Mouse (Mus musculus): ENCODE data around the gene Gal3st1. TPM values are rescaled to one million over a fixed set of nuclear protein-coding genes. Genes with fewer than 3 reads are reported as not detected.

The Gal3st1 gene
- polyA plus RNA-seq, 1 experiment from 2014 or later = 1.5 TPM

GRCm38 (mm10) chr11:4035916-4036315, 52.5 kb downstream of the Gal3st1 start:
- H3K9ac ChIP-seq (replicated peaks) = no peak overlapping the region
- H3K4me3 ChIP-seq = no peak overlapping the region
- no peaks in the 10 kb centered on the region for H3K9me3 ChIP-seq
- H3K4me2 ChIP-seq (replicated peaks) = no peak overlapping the region
- no peaks in the 10 kb centered on the region for H3K4me1 ChIP-seq
- no peak for ATAC-seq (replicated peaks)
- no peaks in the 10 kb centered on the region for H3K36me3 ChIP-seq
- 96% methylated on average over 6 of the region's 6 CpGs for WGBS
- H3K27ac ChIP-seq (replicated peaks) = no peak overlapping the region
- 0 out of 2 replicates have a peak, but pooled peaks cover 3% of the 10 kb centered on the region for H3K27me3 ChIP-seq

- no peak overlapping the region for H3K9ac ChIP-seq (replicated peaks)
- no peaks in the 10 kb centered on the region for H3K36me3 ChIP-seq
- no peaks in the 10 kb centered on the region for H3K4me1 ChIP-seq
- H3K4me3 ChIP-seq = no peak overlapping the region
- no peaks in the 10 kb centered on the region for H3K9me3 ChIP-seq
- WGBS = 75% methylated on average over 9 of the region's 9 CpGs
- 0 out of 2 replicates have a peak, but pooled peaks cover under 1% of the 10 kb centered on the region for H3K27me3 ChIP-seq
- no peak overlapping the region for H3K27ac ChIP-seq (replicated peaks)
- ATAC-seq (replicated peaks) = no peak
- no peak overlapping the region for H3K4me2 ChIP-seq (replicated peaks)
Observed at GRCm38 (mm10) chr11:4036365-4037084, 53.1 kb downstream of the Gal3st1 start.

- no peak overlapping the region for H3K27ac ChIP-seq (replicated peaks)
- H3K4me1 ChIP-seq = no peaks in the 10 kb centered on the region
- H3K4me3 ChIP-seq = no peak overlapping the region
- 91% methylated on average over 4 of the region's 4 CpGs for WGBS
- H3K36me3 ChIP-seq = no peaks in the 10 kb centered on the region
- no peaks in the 10 kb centered on the region for H3K27me3 ChIP-seq
- ATAC-seq (replicated peaks) = no peak
- no peaks in the 10 kb centered on the region for H3K9me3 ChIP-seq
- no peak overlapping the region for H3K4me2 ChIP-seq (replicated peaks)
- no peak overlapping the region for H3K9ac ChIP-seq (replicated peaks)
Observed at GRCm38 (mm10) chr11:4039951-4040350, 56.5 kb downstream of the Gal3st1 start.

GRCm38 (mm10) chr11:4041123-4041625, 57.7 kb downstream of the Gal3st1 start:
- Histone ChIP-seq H3K27me3 (no peaks in the 10 kb centered on the region), H3K4me3 (no peak overlapping the region), H3K9ac (replicated peaks) (no peak overlapping the region), H3K4me2 (replicated peaks) (no peak overlapping the region), H3K4me1 (no peaks in the 10 kb centered on the region), H3K27ac (replicated peaks) (no peak overlapping the region), H3K9me3 (no peaks in the 10 kb centered on the region), H3K36me3 (no peaks in the 10 kb centered on the region)
- ATAC-seq (replicated peaks) = no peak
- 90% methylated on average over 6 of the region's 6 CpGs for WGBS

GRCm38 (mm10) chr11:4043081-4043480, 59.6 kb downstream of the Gal3st1 start:
- no peak overlapping the region for H3K4me2 ChIP-seq (replicated peaks)
- no peak for ATAC-seq (replicated peaks)
- H3K27ac ChIP-seq (replicated peaks) = no peak overlapping the region
- no peak overlapping the region for H3K9ac ChIP-seq (replicated peaks)
- H3K4me3 ChIP-seq = no peak overlapping the region
- H3K36me3 ChIP-seq = no peaks in the 10 kb centered on the region
- no peaks in the 10 kb centered on the region for H3K27me3 ChIP-seq
- H3K4me1 ChIP-seq = no peaks in the 10 kb centered on the region
- no peaks in the 10 kb centered on the region for H3K9me3 ChIP-seq
- WGBS = 89% methylated on average over 7 of the region's 7 CpGs

- Histone ChIP-seq H3K4me3 (no peak overlapping the region), H3K9ac (replicated peaks) (no peak overlapping the region), H3K4me1 (no peaks in the 10 kb centered on the region), H3K27ac (replicated peaks) (no peak overlapping the region), H3K36me3 (no peaks in the 10 kb centered on the region), H3K27me3 (no peaks in the 10 kb centered on the region), H3K9me3 (no peaks in the 10 kb centered on the region), H3K4me2 (replicated peaks) (no peak overlapping the region)
- ATAC-seq (replicated peaks) = no peak
- 71% methylated on average over 5 of the region's 5 CpGs for WGBS
Observed at GRCm38 (mm10) chr11:4046526-4046925, 63.1 kb downstream of the Gal3st1 start.

- no peak overlapping the region for H3K4me3 ChIP-seq
- H3K27me3 ChIP-seq = no peaks in the 10 kb centered on the region
- no peak for ATAC-seq (replicated peaks)
- no peaks in the 10 kb centered on the region for H3K36me3 ChIP-seq
- no peaks in the 10 kb centered on the region for H3K4me1 ChIP-seq
- H3K9ac ChIP-seq (replicated peaks) = no peak overlapping the region
- no peak overlapping the region for H3K27ac ChIP-seq (replicated peaks)
- H3K9me3 ChIP-seq = no peaks in the 10 kb centered on the region
- no peak overlapping the region for H3K4me2 ChIP-seq (replicated peaks)
- WGBS = 85% methylated on average over 2 of the region's 2 CpGs
Observed at GRCm38 (mm10) chr11:4047766-4048165, 64.3 kb downstream of the Gal3st1 start.

GRCm38 (mm10) chr11:4048438-4048837, 65.0 kb downstream of the Gal3st1 start:
- Histone ChIP-seq H3K4me3 (no peak overlapping the region), H3K9ac (replicated peaks) (no peak overlapping the region), H3K9me3 (no peaks in the 10 kb centered on the region), H3K27ac (replicated peaks) (no peak overlapping the region), H3K27me3 (no peaks in the 10 kb centered on the region), H3K36me3 (no peaks in the 10 kb centered on the region), H3K4me1 (no peaks in the 10 kb centered on the region), H3K4me2 (replicated peaks) (no peak overlapping the region)
- no peak for ATAC-seq (replicated peaks)
- WGBS = 85% methylated on average over 6 of the region's 6 CpGs

Other genes with a start within 250 kb of the Gal3st1 start
- gene Osbp2, start 119.7 kb upstream of the Gal3st1 start, polyA plus RNA-seq (2015; fragmentation: Nextera tagmentation; extraction: Ambion mirVana) = 11.9 and 14.6 TPM in 2 replicates
- gene 4921536K21Rik, start 88.5 kb upstream of the Gal3st1 start, polyA plus RNA-seq (2015; fragmentation: Nextera tagmentation; extraction: Ambion mirVana) = 0.57 and 0.61 TPM in 2 replicates
- 35.4 and 38.3 TPM in 2 replicates for gene Dusp18, start 88.4 kb upstream of the Gal3st1 start, polyA plus RNA-seq (2015; fragmentation: Nextera tagmentation; extraction: Ambion mirVana)
- gene Slc35e4, start 69.0 kb upstream of the Gal3st1 start, polyA plus RNA-seq (2015; fragmentation: Nextera tagmentation; extraction: Ambion mirVana) = 13.2 and 13.7 TPM in 2 replicates
- gene Tcn2, start 51.5 kb upstream of the Gal3st1 start, polyA plus RNA-seq (2015; fragmentation: Nextera tagmentation; extraction: Ambion mirVana) = 14.1 and 15.3 TPM in 2 replicates
- gene Pes1, start 19.7 kb upstream of the Gal3st1 start, polyA plus RNA-seq (2015; fragmentation: Nextera tagmentation; extraction: Ambion mirVana) = 70.5 and 71.6 TPM in 2 replicates
- gene 4930556J24Rik, start 6.9 kb upstream of the Gal3st1 start, polyA plus RNA-seq (2015; fragmentation: Nextera tagmentation; extraction: Ambion mirVana) = not detected in 2 replicates
- gene Sec14l4, start 47.8 kb downstream of the Gal3st1 start, polyA plus RNA-seq (2015; fragmentation: Nextera tagmentation; extraction: Ambion mirVana) = not detected in 2 replicates
- 0.75 and 0.91 TPM in 2 replicates for gene Sec14l3, start 81.2 kb downstream of the Gal3st1 start, polyA plus RNA-seq (2015; fragmentation: Nextera tagmentation; extraction: Ambion mirVana)
- 7.3 and 7.7 TPM in 2 replicates for gene Mtfp1, start 111.8 kb downstream of the Gal3st1 start, polyA plus RNA-seq (2015; fragmentation: Nextera tagmentation; extraction: Ambion mirVana)
- gene Sec14l2, start 139.8 kb downstream of the Gal3st1 start, polyA plus RNA-seq (2015; fragmentation: Nextera tagmentation; extraction: Ambion mirVana) = 1.5 and 2.4 TPM in 2 replicates
- 47.2 and 49.7 TPM in 2 replicates for gene Rnf215, start 151.6 kb downstream of the Gal3st1 start, polyA plus RNA-seq (2015; fragmentation: Nextera tagmentation; extraction: Ambion mirVana)
- gene Ccdc157, start 176.7 kb downstream of the Gal3st1 start, polyA plus RNA-seq (2015; fragmentation: Nextera tagmentation; extraction: Ambion mirVana) = 6.7 and 6.9 TPM in 2 replicates
- 51.9 and 55.0 TPM in 2 replicates for gene Sf3a1, start 176.7 kb downstream of the Gal3st1 start, polyA plus RNA-seq (2015; fragmentation: Nextera tagmentation; extraction: Ambion mirVana)
- gene Tbc1d10a, start 203.2 kb downstream of the Gal3st1 start, polyA plus RNA-seq (2015; fragmentation: Nextera tagmentation; extraction: Ambion mirVana) = 30.2 and 31.1 TPM in 2 replicates
- gene Castor1, start 234.6 kb downstream of the Gal3st1 start, polyA plus RNA-seq (2015; fragmentation: Nextera tagmentation; extraction: Ambion mirVana) = 1.4 and 1.5 TPM in 2 replicates

All from forebrain, embryonic 15.5 days (tissue).